Mouse (Mus musculus) G1E (cell line): ENCODE results near the gene Kctd2.

Experiments
- CTCF ChIP-seq: IDR thresholded peaks from 2 replicates; pipeline ENCODE4 v1.5.1; 2012; ENCODE audit warnings: low read depth, low read length, inconsistent platforms, mixed read lengths
- GATA2 ChIP-seq: IDR thresholded peaks from 2 replicates; pipeline ENCODE4 v1.6.1; 2012; ENCODE audit warnings: low read depth, low read length, inconsistent platforms, borderline replicate concordance
- POLR2AphosphoS5 ChIP-seq: IDR thresholded peaks from 2 replicates; pipeline ENCODE4 v1.6.1; 2012; ENCODE audit warnings: low read depth, low read length, inconsistent platforms; ENCODE audit not compliant: insufficient replicate concordance
- TAL1 ChIP-seq: conservative IDR thresholded peaks from 2 replicates; pipeline ENCODE4 v1.6.1; 2012; ENCODE audit warnings: low read depth, low read length, inconsistent platforms, mixed read lengths

DNA sequence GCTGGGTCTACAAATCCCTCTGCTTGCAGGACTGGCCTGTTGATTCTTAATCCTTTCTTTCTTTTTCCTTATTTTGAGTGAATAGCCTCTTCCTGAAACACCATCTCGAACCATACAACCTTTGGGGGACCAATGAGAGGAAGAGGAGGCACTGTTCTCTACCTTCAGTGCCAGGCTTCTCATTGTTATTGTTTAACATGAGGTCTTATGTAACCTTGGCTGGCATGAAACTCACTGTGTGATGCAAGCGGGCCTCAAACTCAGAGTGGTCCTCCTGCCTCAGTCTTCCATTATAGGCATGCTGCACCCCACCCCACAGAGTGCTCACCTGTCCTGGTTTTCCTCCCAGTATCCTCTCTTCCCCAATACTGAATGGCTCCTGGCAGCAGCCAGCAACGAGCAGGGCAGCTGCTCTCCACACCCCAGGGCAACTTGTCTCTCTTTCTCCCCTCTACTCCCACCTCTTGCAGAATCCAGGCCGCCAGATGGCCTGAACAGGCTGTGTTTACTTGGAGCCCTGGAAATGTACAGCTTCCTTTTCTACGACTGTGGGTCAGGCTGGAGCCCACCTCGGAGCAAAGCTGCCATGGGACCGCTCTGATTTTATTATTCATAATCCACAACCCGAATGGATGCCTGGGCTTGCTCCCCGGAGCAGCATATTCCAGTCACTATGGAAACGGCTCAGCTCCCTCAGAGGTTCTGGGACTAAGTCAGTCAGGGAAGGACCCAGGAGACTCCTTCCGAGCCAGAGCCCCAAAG lies 19.1 kb upstream of the Kctd2 start:
- TF ChIP-seq GATA2: no peak
- TF ChIP-seq TAL1: no peak
- no peak for TF ChIP-seq CTCF
- TF ChIP-seq POLR2AphosphoS5: no peak
